Mouse (Mus musculus) midbrain, postnatal 0 days (tissue): ENCODE results near the gene Gps2. TPM values are rescaled to one million over a fixed set of nuclear protein-coding genes. Genes with fewer than 3 reads are reported as not detected.
A peak's percentile ranks its signal among the peaks of the same experiment; 100 is the strongest.
"Not testable (repeated sequence)": the region's sequence is repeated elsewhere in the genome, so short reads cannot be mapped to it uniquely, and the experiment has no call there.

Experiments used
- ATAC-seq: fragments of 200-750 bp; cut with Nextera tagmentation; 2 replicates; pipeline ENCODE4 v1.8.0; 2017; ENCODE audit warnings: moderate number of reproducible peaks, mild to moderate bottlenecking, moderate TSS enrichment, moderate library complexity; ENCODE audit not compliant: low FRiP score
- DNase-seq: peaks from one replicate; pipeline ENCODE4 v3.0.0-alpha.2; 2015; ENCODE audit warnings: low spot score
- H3K27ac ChIP-seq: fragments of 300-500 bp; sonication (generic); 2 replicates; pipeline ENCODE4 v1.5.1; 2014; ENCODE audit warnings: low read depth, mild to moderate bottlenecking, low read length, mixed read lengths
- H3K27me3 ChIP-seq: fragments of 300-500 bp; sonication (generic); 2 replicates; pipeline ENCODE4 v1.6.1; 2014; ENCODE audit warnings: low read length, control low read depth, mixed read lengths; ENCODE audit not compliant: insufficient read depth
- H3K36me3 ChIP-seq: fragments of 300-500 bp; sonication (generic); 2 replicates; pipeline ENCODE4 v1.6.1; 2014; ENCODE audit warnings: low read length, control low read depth, mixed read lengths; ENCODE audit not compliant: insufficient read depth
- H3K4me1 ChIP-seq: fragments of 300-500 bp; sonication (generic); 2 replicates; pipeline ENCODE4 v1.6.1; 2014; ENCODE audit warnings: mild to moderate bottlenecking, control low read depth, antibody characterized with exemption, low read length, mixed read lengths; ENCODE audit not compliant: insufficient read depth
- H3K4me2 ChIP-seq: fragments of 300-500 bp; sonication (generic); 2 replicates; pipeline ENCODE4 v1.6.1; 2014; ENCODE audit warnings: low read depth, mild to moderate bottlenecking, low read length, mixed read lengths; ENCODE audit not compliant: poor library complexity, severe bottlenecking
- H3K4me3 ChIP-seq: fragments of 300-500 bp; sonication (generic); 2 replicates; pipeline ENCODE4 v1.5.1; 2014; ENCODE audit warnings: low read depth, mild to moderate bottlenecking, low read length, moderate library complexity
- H3K9ac ChIP-seq: fragments of 300-500 bp; sonication (generic); replicated peaks from 2 replicates; pipeline ENCODE4 v1.6.1; 2014; ENCODE audit warnings: mild to moderate bottlenecking, low read length, moderate library complexity, mixed read lengths; ENCODE audit not compliant: poor library complexity, severe bottlenecking
- H3K9me3 ChIP-seq: fragments of 300-500 bp; sonication (generic); 2 replicates; pipeline ENCODE4 v1.6.1; 2016; ENCODE audit warnings: low read length, control low read depth
- CTCF ChIP-seq: IDR thresholded peaks from 2 replicates; pipeline ENCODE4 v1.5.1; 2016; ENCODE audit warnings: antibody characterized with exemption, mild to moderate bottlenecking
- WGBS: fragments of 180-500 bp; shearing (Covaris S2); extraction: QIAGEN DNeasy Blood & Tissue Kit; methylation state at CpG from one replicate; pipeline ENCODE4 v1.1.7; 2014; 5-methylcytosine and 5-hydroxymethylcytosine counted together
- polyA plus RNA-seq: library from polyadenylated mRNA; unstranded; fragments of >200 nt; fragmentation: Nextera tagmentation; extraction: Ambion mirVana; gene quantifications from 2 replicates; pipeline ENCODE4 v1.2.1, GENCODE M21; 2015
- total RNA-seq: library from RNA; depleted of rRNA; stranded (reverse); fragments of >200 nt; gene quantifications from 2 replicates; pipeline ENCODE4 v1.2.3, GENCODE M21; 2014

The Gps2 gene
- total and polyA plus RNA-seq, 2 experiments from 2014 or later, result 47.6 to 60.3 TPM

DNA sequence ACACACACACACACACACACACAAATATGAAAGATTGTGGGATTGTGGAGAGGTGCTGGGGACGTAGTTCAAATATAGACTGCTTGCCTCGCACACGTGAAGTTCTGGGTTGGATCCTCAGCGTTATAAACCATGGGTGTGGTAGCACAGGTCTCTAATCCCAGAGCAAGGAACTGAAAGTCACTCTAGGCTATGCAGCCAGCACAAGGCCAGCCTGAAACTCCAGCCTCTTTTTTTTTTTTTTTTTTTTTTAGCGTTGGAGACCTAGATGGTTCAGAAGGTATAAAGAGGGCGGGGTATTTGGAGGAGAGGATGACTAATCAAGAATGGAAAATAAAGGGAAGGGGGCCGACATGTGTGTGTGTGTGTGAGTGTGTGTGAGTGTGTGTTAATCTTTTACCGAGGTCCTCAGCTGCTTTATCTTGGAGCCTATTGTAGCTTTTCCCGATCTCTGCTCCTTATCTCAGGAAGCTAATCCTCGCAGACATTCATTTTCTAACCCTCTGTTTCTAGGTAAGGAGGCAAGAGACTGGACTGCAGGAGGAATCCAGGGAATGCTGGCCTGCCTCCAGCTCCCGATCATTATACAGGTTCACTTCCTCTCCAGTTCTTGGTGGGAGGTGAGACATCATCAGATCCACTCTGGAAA lies 39.7 kb downstream of the Gps2 start:
- DNase-seq (no peak), ATAC-seq (no peak)
- no peak for TF ChIP-seq CTCF
- H3K27me3 ChIP-seq, result 0 out of 2 replicates have a peak, but pooled peaks cover 7% of the 10 kb centered on the region
- H3K9ac ChIP-seq, result no peak overlapping the region
- H3K4me1 ChIP-seq, result no peaks in the 10 kb centered on the region
- H3K27ac ChIP-seq, result no peak overlapping the region
- no peaks in the 10 kb centered on the region for H3K9me3 ChIP-seq
- H3K36me3 ChIP-seq, result no peaks in the 10 kb centered on the region
- H3K4me2 ChIP-seq, result no peak overlapping the region
- WGBS, result 70% methylated on average over 10 of the region's 11 CpGs
- H3K4me3 ChIP-seq, result no peak overlapping the region

DNA sequence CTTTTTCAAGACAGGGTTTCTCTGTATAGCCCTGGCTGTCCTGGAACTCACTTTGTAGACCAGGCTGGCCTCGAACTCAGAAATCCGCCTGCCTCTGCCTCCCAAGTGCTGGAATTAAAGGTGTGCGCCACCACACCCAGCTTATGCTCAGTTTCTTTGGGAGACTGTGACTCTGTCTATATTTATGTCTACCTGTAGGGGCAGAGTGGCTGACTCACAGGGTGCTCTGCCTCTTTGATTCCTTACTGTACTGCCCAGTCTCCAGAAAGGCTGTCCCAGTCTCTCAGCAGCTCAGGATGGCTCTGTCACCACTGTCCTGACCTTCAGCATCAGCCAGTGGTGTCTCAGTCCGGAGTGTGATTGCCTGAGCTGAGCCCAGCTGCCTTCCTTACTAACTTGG lies 41.9 kb downstream of the Gps2 start:
- H3K4me2 ChIP-seq, H3K36me3 ChIP-seq, H3K27me3 ChIP-seq, H3K4me3 ChIP-seq, H3K4me1 ChIP-seq, DNase-seq, H3K9me3 ChIP-seq, ATAC-seq, H3K9ac ChIP-seq, H3K27ac ChIP-seq: not testable (repeated sequence)
- 72% methylated on average over 3 of the region's 4 CpGs for WGBS

DNA sequence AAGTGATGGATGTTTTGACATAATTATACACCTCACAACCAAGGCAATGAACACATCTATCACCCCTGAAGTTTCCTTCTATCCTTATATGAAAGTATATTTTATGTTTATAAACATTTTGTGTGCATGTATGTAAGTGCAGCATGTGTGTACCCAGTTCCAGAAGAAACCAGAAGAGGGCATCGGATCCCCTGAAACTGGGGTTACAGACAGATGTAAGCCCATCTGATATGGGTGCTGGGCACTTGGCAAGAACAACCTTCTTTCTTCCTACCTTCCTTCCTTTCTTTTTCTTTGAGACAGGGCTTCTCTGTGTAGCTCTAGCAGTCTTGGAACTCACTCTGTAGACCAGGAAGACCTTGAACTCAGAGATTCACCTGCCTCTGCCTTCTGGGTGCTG lies 42.5 kb downstream of the Gps2 start:
- Histone ChIP-seq H3K9ac (no peak overlapping the region), H3K27ac (no peak overlapping the region), H3K4me1 (no peaks in the 10 kb centered on the region), H3K27me3 (no peaks in the 10 kb centered on the region), H3K9me3 (no peaks in the 10 kb centered on the region), H3K36me3 (no peaks in the 10 kb centered on the region), H3K4me3 (no peak overlapping the region), H3K4me2 (no peak overlapping the region)
- WGBS, result 78% methylated on average over 1 of the region's 1 CpGs
- TF ChIP-seq CTCF, result no peak
- DNase-seq, result no peak
- no peak for ATAC-seq

DNA sequence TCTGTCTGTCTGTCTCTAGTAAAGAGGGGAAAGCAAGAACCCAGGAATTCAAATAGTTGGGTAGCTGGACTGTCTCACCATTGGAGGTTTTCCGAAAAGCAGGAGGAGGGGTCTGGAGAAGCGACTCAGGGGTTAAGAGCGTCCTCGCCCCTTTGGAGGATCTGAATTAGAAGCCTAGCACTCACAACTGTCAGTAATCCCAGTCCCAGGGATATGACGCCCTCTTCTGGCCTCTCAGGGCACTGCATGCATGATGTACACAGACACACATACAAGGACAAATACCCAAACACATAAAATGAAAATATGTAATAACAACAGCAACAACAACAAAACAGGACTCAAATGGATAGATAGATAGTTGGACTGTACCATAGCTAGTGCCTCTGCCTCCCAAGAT lies 46.9 kb downstream of the Gps2 start:
- no peak for DNase-seq
- no peak overlapping the region for H3K9ac ChIP-seq
- H3K27me3 ChIP-seq, result peaks cover 30% of the 10 kb centered on the region
- no peak overlapping the region for H3K4me3 ChIP-seq
- 24% methylated on average over 5 of the region's 5 CpGs for WGBS
- TF ChIP-seq CTCF, result peak; percentile 53
- no peak overlapping the region for H3K4me2 ChIP-seq
- H3K4me1 ChIP-seq, result no peaks in the 10 kb centered on the region
- no peaks in the 10 kb centered on the region for H3K36me3 ChIP-seq
- ATAC-seq, result no peak
- H3K9me3 ChIP-seq, result no peaks in the 10 kb centered on the region
- no peak overlapping the region for H3K27ac ChIP-seq

DNA sequence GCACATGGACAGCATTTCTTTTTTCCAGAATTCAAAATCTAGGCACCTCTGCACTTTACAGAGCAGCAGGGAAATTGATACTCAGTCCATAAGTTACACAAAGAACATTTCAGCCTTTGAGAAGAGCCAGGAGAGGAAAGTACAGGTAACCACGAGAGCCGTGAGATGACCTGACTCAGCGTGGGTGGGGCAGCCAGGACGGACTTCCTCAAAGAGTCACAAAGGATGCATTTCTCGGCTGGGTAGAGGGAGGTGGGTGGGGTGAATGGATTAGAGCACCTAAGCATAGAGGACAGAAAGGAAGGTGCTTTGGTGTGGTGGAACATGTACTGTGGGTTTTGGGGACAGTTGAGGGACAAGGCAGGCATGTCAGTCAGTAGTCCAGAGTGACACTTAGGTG lies 48.2 kb downstream of the Gps2 start:
- WGBS, result 53% methylated on average over 5 of the region's 5 CpGs
- peaks cover 42% of the 10 kb centered on the region for H3K27me3 ChIP-seq
- TF ChIP-seq CTCF, result no peak
- H3K27ac ChIP-seq, result no peak overlapping the region
- no peak for ATAC-seq
- H3K36me3 ChIP-seq, result no peaks in the 10 kb centered on the region
- no peaks in the 10 kb centered on the region for H3K4me1 ChIP-seq
- no peaks in the 10 kb centered on the region for H3K9me3 ChIP-seq
- H3K4me2 ChIP-seq, result no peak overlapping the region
- DNase-seq, result no peak
- no peak overlapping the region for H3K4me3 ChIP-seq
- no peak overlapping the region for H3K9ac ChIP-seq

DNA sequence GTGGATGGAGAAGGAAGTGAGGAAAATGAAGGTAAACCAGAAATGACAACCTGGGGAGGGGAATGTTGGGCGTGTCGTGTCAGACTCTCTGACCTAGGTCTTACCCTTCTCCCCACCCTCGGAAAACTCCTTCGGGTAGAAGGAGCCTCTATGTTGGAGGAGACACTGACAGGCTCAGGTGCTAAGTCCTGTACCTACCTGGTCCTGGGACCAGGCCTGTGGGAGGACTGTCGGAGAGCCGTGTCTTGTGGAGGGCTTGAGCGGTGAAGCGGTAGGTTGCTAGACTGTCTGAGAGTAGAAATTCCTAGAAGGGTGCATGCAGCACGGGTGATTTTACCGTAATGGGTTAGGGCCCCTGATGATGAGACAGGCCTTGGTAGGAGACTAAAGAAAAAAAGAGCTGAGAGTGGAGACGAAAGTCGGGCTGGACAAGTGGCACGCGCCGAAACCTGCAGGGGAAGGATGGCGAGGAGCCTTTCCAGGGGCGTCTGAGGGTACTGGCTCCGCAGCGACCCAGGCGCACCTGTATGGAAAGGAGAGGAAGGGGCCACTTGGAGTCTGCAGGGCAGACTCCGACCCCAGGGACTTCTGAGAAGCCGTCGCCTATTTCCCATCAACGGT lies 51.1 kb downstream of the Gps2 start, which contains the start of gene Cldn7:
TSS of gene Cldn7 (plus strand) at position 130 of the 621 bp plus-strand sequence.
- no peak within 1 kb of the TSS for H3K27ac ChIP-seq
- 0 out of 2 replicates have a peak within 1 kb of the TSS, but pooled peaks have one; percentile 8 for H3K4me3 ChIP-seq
- ATAC-seq (no peak), DNase-seq (no peak)
- H3K27me3 ChIP-seq, result peaks cover 49% of the 10 kb centered on the region
- H3K9ac ChIP-seq, result no peak within 1 kb of the TSS
- WGBS, result 12% methylated on average over 19 of the region's 24 CpGs
- no peak within 1 kb of the TSS for H3K4me2 ChIP-seq
- peaks cover 10% of the 10 kb centered on the region for H3K36me3 ChIP-seq
- no peaks in the 10 kb centered on the region for H3K9me3 ChIP-seq
- no peaks in the 10 kb centered on the region for H3K4me1 ChIP-seq
- no peak for TF ChIP-seq CTCF
